Mouse (Mus musculus) kidney, postnatal 0 days (tissue): ENCODE measurements at regions not wholly inside any gene's neighbourhood (a gene's known extent, or its start where the extent isn't known, plus 50 kb on each side); places are given as distances from the start of the nearest gene placed in this dataset.

Source experiments
- ATAC-seq: fragments of 200-750 bp; cut with Nextera tagmentation; replicated peaks from 2 replicates; pipeline ENCODE4 v1.8.0; 2017; ENCODE audit warnings: low read depth, moderate number of reproducible peaks, moderate TSS enrichment, moderate library complexity; ENCODE audit not compliant: low FRiP score
- DNase-seq: peaks from one replicate; pipeline ENCODE4 v3.0.0-alpha.2; 2016; ENCODE audit warnings: low spot score
- H3K27ac ChIP-seq: fragments of 300-500 bp; sonication (generic); 2 replicates; pipeline ENCODE4 v1.5.1; 2014; ENCODE audit warnings: mild to moderate bottlenecking
- H3K27me3 ChIP-seq: fragments of 300-500 bp; sonication (generic); 2 replicates; pipeline ENCODE4 v1.6.1; 2014; ENCODE audit warnings: low read length, mixed read lengths; ENCODE audit not compliant: insufficient read depth
- H3K36me3 ChIP-seq: fragments of 300-500 bp; sonication (generic); 2 replicates; pipeline ENCODE4 v1.6.1; 2014; ENCODE audit warnings: low read length, mixed read lengths; ENCODE audit not compliant: insufficient read depth
- H3K4me1 ChIP-seq: fragments of 300-500 bp; sonication (generic); replicated peaks from 2 replicates; pipeline ENCODE4 v1.6.1; 2014; ENCODE audit warnings: antibody characterized with exemption, low read length, mixed read lengths; ENCODE audit not compliant: insufficient read depth
- H3K4me2 ChIP-seq: fragments of 300-500 bp; sonication (generic); 2 replicates; pipeline ENCODE4 v1.6.1; 2014; ENCODE audit warnings: mild to moderate bottlenecking, low read length, moderate library complexity, mixed read lengths
- H3K4me3 ChIP-seq: fragments of 300-500 bp; sonication (generic); replicated peaks from 2 replicates; pipeline ENCODE4 v1.5.1; 2014; ENCODE audit warnings: low read depth, low read length
- H3K9ac ChIP-seq: fragments of 300-500 bp; sonication (generic); 2 replicates; pipeline ENCODE4 v1.6.1; 2014; ENCODE audit warnings: low read depth, low read length
- H3K9me3 ChIP-seq: fragments of 300-500 bp; sonication (generic); replicated peaks from 2 replicates; pipeline ENCODE4 v1.6.1; 2016; ENCODE audit warnings: low read length, inconsistent platforms, mixed read lengths
- CTCF ChIP-seq: IDR thresholded peaks from 2 replicates; pipeline ENCODE4 v1.5.1; 2016; ENCODE audit warnings: antibody characterized with exemption, low read depth, mild to moderate bottlenecking, moderate library complexity
- WGBS: fragments of 180-500 bp; shearing (Covaris S2); extraction: QIAGEN DNeasy Blood & Tissue Kit; methylation state at CpG from one replicate; pipeline ENCODE4 v1.1.7; 2014; 5-methylcytosine and 5-hydroxymethylcytosine counted together

GRCm38 (mm10) chr3:150435818-150436607 lies 1001.7 kb upstream of the Adgrl4 start:
- Histone ChIP-seq H3K27me3 (no peaks in the 10 kb centered on the region), H3K9ac (no peak overlapping the region), H3K36me3 (no peaks in the 10 kb centered on the region), H3K4me2 (no peak overlapping the region), H3K4me3 (no peak overlapping the region), H3K9me3 (no peaks in the 10 kb centered on the region), H3K4me1 (no peaks in the 10 kb centered on the region), H3K27ac (no peak overlapping the region)
- 90% methylated on average over 6 of the region's 6 CpGs for WGBS
- DNase-seq (no peak), ATAC-seq (no peak)
- no peak for TF ChIP-seq CTCF
